Mouse (Mus musculus): ENCODE results near the gene Rgs19.
A peak's percentile ranks its signal among the peaks of the same experiment; 100 is the strongest.

Gene Rgs19

GRCm38 (mm10) chr2:181693339-181694280, at the start of gene Rgs19:
Rgs19 (minus strand) TSS chr2:181693977.
- peak; percentile 54 for DNase-seq (ENCODE audit: low read depth)

DNA sequence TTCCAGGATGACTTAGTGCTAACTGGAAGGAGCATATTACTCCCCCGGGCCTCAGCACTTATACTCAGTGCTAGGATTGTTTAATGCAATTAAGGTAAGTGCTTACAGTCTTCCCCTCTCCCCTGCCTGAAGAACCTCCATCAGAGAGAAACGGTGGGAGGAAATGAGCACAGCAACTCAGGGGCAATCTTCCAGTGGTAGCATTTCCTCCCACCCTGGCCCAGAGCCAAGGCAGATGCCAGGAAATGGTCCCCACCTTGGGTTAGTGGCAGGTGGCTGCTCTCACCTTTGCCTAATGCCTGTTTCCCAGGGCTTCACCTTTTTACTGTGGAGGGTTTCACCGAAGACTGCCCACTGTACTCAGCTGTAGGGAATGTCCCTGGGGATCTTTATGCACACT, 36.3 kb upstream of the Rgs19 start:
- DNase-seq (ENCODE audit: low read depth), result no peak

DNA sequence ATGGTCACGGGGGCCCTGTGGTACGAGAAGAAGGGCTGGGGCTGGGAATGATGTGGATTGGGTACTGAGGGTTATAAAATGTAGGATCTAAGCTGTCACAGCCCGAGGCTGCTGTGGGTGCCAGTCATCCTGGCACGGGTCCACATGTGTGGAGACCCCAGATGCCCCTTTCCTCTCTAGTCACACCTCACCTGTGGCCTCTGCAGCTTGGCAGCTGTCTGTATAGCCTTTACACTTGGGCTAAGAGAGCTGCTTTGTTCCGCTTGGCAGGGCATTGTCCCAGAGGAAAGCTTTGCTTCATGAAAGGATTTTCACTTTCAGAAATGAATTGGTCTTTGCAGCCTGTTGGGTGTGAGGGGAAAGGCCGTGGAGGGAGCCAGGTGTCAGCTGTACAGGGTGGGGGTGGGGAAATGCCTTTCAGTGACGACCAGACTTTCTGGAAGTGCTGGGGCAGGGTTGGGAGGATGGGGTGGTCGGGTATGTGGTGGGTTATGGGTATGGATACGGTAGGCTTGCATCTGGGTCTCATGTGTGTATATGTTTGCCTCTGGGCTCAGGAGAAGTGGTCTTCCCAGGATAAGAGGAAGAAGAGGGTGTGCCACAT, 34.0 kb upstream of the Rgs19 start:
- DNase-seq (ENCODE audit: low read depth), result no peak

DNA sequence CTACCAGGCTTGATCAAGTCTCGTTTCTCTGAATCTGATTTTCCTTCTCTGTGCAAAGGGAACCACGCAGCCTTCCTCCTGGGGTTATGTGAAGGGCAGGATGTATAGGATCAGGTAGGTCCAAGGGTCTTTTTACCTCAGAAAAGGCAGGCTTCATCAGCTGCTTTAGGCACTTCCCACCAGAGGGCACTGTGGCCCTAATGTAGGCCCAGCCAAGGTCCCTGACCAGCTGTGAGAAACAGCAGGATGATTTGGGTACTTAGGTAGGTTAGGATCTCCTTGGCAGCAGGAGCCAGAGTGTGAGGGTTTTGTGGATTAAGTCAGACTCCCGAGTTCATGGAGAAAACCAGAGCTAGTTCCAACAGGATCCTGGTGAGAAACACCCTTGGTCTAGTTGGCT, 28.4 kb upstream of the Rgs19 start:
- peak; percentile 2 for DNase-seq (ENCODE audit: low read depth)

- DNase-seq (ENCODE audit: low read depth), result no peak
Measured at GRCm38 (mm10) chr2:181721200-181721599, 27.4 kb upstream of the Rgs19 start.

GRCm38 (mm10) chr2:181720061-181720460, 26.3 kb upstream of the Rgs19 start:
- DNase-seq (ENCODE audit: low read depth), result no peak

- no peak for DNase-seq (ENCODE audit: low read depth)
Measured at GRCm38 (mm10) chr2:181716991-181717390, 23.2 kb upstream of the Rgs19 start.

DNA sequence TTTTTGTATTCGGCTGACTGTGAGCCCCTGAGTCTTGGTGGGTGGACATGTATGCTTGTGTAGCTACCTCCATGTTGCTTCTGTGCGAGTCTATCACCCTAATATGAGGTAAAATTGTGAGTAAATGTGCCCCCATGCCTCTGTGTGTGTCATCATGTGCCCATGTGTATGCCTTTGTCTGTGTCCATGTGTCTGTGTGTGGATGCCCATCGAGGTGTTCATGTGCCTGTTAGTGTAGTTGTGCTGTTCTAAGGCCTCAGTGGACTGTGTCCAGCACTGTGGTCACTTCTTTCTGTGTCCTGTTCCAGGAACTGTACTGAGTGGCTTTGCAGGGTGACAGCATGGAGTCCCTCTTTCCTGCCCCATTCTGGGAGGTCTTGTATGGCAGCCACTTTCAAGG, 21.6 kb upstream of the Rgs19 start:
- no peak for DNase-seq (ENCODE audit: low read depth)

DNA sequence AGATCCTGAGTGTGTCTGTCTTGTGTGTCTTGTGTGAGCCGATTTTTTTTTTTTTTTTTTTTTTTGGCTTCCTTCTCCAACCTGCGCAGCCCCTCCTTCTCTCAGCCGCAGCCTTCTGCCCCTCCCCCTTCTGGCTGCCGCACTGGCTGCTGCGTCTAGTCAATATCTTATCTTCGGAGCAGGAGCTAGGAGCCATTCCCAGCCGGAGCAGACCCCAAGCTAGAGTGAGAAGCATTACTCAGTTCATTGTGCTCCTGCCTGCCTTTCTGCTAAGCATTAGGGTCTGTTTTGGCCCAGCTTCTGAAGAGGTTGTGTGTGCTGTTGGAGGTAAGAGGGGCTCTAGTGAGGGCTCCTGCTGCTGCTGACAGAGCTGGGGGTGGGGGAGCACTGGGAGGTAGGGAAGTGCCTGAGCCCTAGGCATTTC, 21.1 kb upstream of the Rgs19 start, which contains the start of gene Oprl1:
Gene Oprl1, plus strand, starts transcription at position 114 of the 424 bp plus-strand sequence.
- DNase-seq (ENCODE audit: low read depth), result no peak

GRCm38 (mm10) chr2:181713749-181714148, 20.0 kb upstream of the Rgs19 start:
- DNase-seq (ENCODE audit: low read depth), result no peak

- peak; percentile 8 for DNase-seq (ENCODE audit: low read depth)
Measured at GRCm38 (mm10) chr2:181706668-181707067, 12.9 kb upstream of the Rgs19 start.

DNA sequence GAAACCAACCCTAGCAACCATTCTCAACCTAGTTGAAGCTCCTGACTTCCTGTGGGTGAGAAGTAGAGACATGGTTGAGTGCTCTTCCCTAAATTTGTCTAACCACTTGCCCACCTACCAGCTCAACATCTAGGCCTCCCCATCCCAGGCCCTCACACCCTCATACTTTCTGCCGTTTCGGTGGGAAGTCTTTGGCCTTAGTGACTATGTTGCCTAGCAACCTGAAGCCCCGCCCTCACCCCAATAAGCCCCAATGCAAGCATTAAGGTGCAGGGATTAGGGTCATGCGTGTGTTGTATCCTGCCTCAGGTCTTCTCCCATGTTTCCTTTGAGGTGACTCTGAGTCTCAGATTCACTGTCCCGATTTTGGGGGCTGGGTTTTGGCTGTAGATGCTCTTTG, 4.5 kb upstream of the Rgs19 start, which contains the start of gene Lkaaear1:
Gene Lkaaear1, minus strand, starts transcription at position 202 of the 400 bp plus-strand sequence.
- DNase-seq (ENCODE audit: low read depth), result no peak

DNA sequence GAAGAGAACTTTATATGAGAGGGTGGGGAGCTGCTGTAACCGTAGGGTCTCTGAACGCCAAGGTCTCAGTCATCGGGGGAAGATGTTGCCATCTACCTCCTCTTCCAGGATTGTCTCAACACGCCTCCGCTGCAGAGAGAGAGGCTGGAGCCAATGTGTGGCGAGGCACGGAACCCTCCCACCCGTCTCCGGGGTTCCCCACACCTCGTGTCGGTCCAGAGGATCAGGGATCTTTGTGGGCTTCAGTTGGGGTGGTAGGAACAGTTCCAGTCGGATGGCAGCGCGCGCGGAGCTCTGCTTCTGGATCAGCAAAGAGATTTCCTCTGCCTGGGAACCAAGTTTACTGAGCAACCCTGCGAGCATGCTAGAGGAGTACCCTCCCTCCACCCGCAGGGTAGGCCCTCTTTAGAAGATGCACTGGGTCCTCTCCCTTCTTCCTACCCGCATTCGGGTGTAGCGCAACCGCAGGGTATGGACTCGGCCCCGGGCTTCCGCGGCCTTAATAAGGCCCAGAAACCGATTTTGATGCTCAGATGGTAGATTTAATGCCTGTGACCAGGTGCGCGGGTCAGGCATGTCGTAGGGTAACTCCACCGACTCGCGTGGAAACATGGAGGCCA, 3.1 kb upstream of the Rgs19 start:
- DNase-seq (ENCODE audit: low read depth), result no peak

GRCm38 (mm10) chr2:181695776-181696175, 2.0 kb upstream of the Rgs19 start:
- no peak for DNase-seq (ENCODE audit: low read depth)

DNA sequence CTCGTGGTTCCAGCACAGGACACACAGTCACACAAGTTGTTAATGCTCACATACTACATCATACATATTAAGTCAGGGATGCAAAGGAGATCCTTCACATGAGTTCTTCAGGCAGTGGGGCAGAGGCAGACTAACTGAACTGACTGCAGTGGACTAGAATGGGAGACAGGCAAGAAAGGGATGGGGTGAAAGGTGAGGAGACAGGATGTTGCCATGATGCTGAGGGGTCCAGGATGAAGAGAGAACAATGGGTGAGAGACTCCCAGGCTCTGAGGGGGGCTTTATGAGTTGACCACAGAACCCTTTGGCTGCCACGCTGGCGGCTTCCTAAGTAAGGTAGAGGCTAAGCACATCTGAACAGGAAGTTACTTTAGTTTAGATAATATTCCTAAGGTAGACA, 804 bp upstream of the Rgs19 start:
- no peak for DNase-seq (ENCODE audit: low read depth)

DNA sequence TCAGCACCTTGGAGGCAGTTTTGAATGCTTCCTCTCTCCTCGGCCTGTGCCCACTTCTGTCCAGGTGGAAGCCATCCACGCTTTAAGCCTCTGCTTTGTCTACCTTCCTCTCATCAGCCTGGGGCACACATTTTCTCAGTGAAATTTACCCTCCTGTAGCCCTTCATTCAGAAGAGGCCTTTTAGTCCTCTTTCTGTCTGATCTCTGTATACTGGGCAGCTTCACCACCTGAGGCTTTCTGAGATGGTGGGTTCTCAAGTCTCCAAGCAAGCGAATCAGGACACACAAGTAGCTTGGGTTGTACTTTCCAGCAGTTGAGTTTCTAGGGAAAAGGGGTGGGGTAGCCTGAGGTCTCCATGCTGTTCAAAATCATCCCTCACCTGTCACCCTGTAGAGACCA, 1.5 kb downstream of the Rgs19 start:
- no peak for DNase-seq (ENCODE audit: low read depth)

DNA sequence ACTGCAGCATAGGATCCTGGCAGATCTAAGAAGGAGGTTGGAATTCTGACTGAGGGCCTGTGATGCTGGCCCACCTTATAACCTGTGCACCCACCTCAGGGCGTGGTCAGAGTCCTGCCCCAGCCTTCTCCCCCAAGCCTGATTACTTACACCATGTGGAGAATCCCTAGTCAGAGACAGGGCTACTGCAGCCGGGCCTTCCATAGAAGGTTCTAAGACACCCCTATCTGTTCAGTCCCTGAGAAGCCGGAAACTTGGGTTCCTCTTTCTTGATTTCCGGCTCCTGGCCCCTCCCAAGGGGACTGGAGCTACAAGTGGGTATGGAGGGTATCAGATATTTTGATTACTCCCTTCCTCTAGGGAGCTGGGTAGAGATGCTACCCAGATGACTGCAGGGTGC, 2.2 kb downstream of the Rgs19 start:
- DNase-seq (ENCODE audit: low read depth), result no peak

- no peak for DNase-seq (ENCODE audit: low read depth)
Measured at GRCm38 (mm10) chr2:181691083-181691482, 2.7 kb downstream of the Rgs19 start.

GRCm38 (mm10) chr2:181689466-181690160, 4.2 kb downstream of the Rgs19 start:
- DNase-seq (ENCODE audit: low read depth), result no peak

- no peak for DNase-seq (ENCODE audit: low read depth)
Measured at GRCm38 (mm10) chr2:181687586-181687985, 6.2 kb downstream of the Rgs19 start.

GRCm38 (mm10) chr2:181685686-181686085, 8.1 kb downstream of the Rgs19 start:
- no peak for DNase-seq (ENCODE audit: low read depth)

- DNase-seq (ENCODE audit: low read depth), result no peak
Measured at GRCm38 (mm10) chr2:181684713-181685112, 9.1 kb downstream of the Rgs19 start.

Measured in fibroblast of lung, adult 2 months (primary cell).